Mouse (Mus musculus) embryonic fibroblast, embryonic 13.5 days (primary cell): ENCODE measurements around the gene Rreb1.

ENCODE experiments used
- CTCF ChIP-seq: IDR thresholded peaks from 2 replicates; pipeline ENCODE4 v1.5.1; 2011; ENCODE audit warnings: mild to moderate bottlenecking, control low read depth, low read length, moderate library complexity, borderline replicate concordance; ENCODE audit not compliant: insufficient read depth
- POLR2A ChIP-seq: IDR thresholded peaks from 2 replicates; pipeline ENCODE4 v1.6.1; 2011; ENCODE audit warnings: low read depth, mild to moderate bottlenecking, control low read depth, low read length, moderate library complexity

DNA sequence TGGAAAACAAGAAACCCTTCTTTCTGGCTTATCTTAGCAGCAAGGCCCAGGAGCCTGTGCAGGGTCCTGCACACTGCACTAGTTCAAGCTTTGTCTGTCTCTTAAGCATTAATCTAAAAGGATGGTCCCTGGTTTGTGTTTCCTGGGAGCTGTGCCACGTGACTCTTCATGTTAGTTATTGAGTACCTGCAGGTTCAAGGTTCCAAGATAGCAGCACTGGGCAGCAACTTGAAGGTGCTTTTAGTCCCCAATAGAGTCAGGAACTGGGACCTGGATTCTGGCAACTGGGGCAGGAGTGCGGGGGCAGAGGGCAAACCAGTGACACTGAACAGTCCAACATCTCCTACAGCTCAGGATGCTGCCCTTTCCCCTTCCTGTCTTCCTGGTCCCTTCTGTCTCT, 162.0 kb downstream of the Rreb1 start:
- TF ChIP-seq CTCF (no peak), POLR2A (no peak)
